Mouse (Mus musculus) spleen, adult 2 months (tissue): ENCODE results near the gene Adprh.

ENCODE experiments used
- CTCF ChIP-seq: fragments of 200-500 bp; IDR thresholded peaks from 2 replicates; pipeline ENCODE4 v1.5.1; 2011; ENCODE audit warnings: mild to moderate bottlenecking, inconsistent platforms; ENCODE audit not compliant: insufficient read depth, insufficient read length, insufficient replicate concordance; ENCODE audit errors: extremely low read depth
- POLR2A ChIP-seq: fragments of 200-500 bp; IDR thresholded peaks from 2 replicates; pipeline ENCODE4 v1.6.1; 2011; ENCODE audit warnings: low read depth, low read length, inconsistent platforms

GRCm38 (mm10) chr16:38434295-38434795, 18.2 kb downstream of the Adprh start:
- TF ChIP-seq CTCF: no peak
- TF ChIP-seq POLR2A: no peak
